Mouse (Mus musculus) embryonic facial prominence, embryonic 12.5 days (tissue): ENCODE data around the gene Crabp2. TPM values are rescaled to one million over a fixed set of nuclear protein-coding genes. Genes with fewer than 3 reads are reported as not detected.

Source experiments
- ATAC-seq: fragments of 200-750 bp; cut with Nextera tagmentation; 2 replicates; pipeline ENCODE4 v1.8.0; 2017; ENCODE audit not compliant: insufficient number of reproducible peaks, insufficient read depth, low FRiP score, low TSS enrichment
- H3K27ac ChIP-seq: fragments of 300-500 bp; sonication (generic); 2 replicates; pipeline ENCODE4 v1.5.1; 2016; ENCODE audit warnings: mild to moderate bottlenecking
- H3K27me3 ChIP-seq: fragments of 300-500 bp; sonication (generic); 2 replicates; pipeline ENCODE4 v1.6.1; 2016; ENCODE audit warnings: mild to moderate bottlenecking, moderate library complexity
- H3K36me3 ChIP-seq: fragments of 300-500 bp; sonication (generic); 2 replicates; pipeline ENCODE4 v1.6.1; 2016; ENCODE audit warnings: mild to moderate bottlenecking
- H3K4me1 ChIP-seq: fragments of 300-500 bp; sonication (generic); 2 replicates; pipeline ENCODE4 v1.6.1; 2016
- H3K4me2 ChIP-seq: fragments of 300-500 bp; sonication (generic); replicated peaks from 2 replicates; pipeline ENCODE4 v1.6.1; 2016; ENCODE audit warnings: mild to moderate bottlenecking, moderate library complexity
- H3K4me3 ChIP-seq: fragments of 300-500 bp; sonication (generic); 2 replicates; pipeline ENCODE4 v1.5.1; 2016; ENCODE audit warnings: mild to moderate bottlenecking
- H3K9ac ChIP-seq: fragments of 300-500 bp; sonication (generic); 2 replicates; pipeline ENCODE4 v1.6.1; 2016; ENCODE audit warnings: mild to moderate bottlenecking, moderate library complexity
- H3K9me3 ChIP-seq: fragments of 300-500 bp; sonication (generic); 2 replicates; pipeline ENCODE4 v1.6.1; 2016; ENCODE audit warnings: mild to moderate bottlenecking, moderate library complexity
- WGBS: fragments of 180-500 bp; shearing (Covaris S2); methylation state at CpG from one replicate; pipeline ENCODE4 v1.1.7; 2016; 5-methylcytosine and 5-hydroxymethylcytosine counted together
- polyA plus RNA-seq: library from polyadenylated mRNA; unstranded; fragments of >200 nt; fragmentation: Nextera tagmentation; extraction: Ambion mirVana; gene quantifications from 2 replicates; pipeline ENCODE4 v1.2.1, GENCODE M21; 2016

The Crabp2 gene
- polyA plus RNA-seq, 1 experiment from 2014 or later: 481 TPM

- Histone ChIP-seq H3K9me3 (no peaks in the 10 kb centered on the region), H3K4me1 (peaks cover 27% of the 10 kb centered on the region; the same call in 1 of the 2 replicates), H3K4me3 (peak overlapping the region; percentile 38), H3K27me3 (no peaks in the 10 kb centered on the region), H3K9ac (peak overlapping the region; percentile 57), H3K27ac (peak overlapping the region; percentile 98), H3K36me3 (no peaks in the 10 kb centered on the region), H3K4me2 (peak overlapping the region; percentile 55)
- peak; percentile 98 for ATAC-seq
- under 1% methylated on average over 27 of the region's 27 CpGs for WGBS
These were observed 12.2 kb downstream of the Crabp2 start for GRCm38 (mm10) chr3:87960586-87961191.

GRCm38 (mm10) chr3:87970184-87970938, 21.9 kb downstream of the Crabp2 start:
- H3K27me3 ChIP-seq: peaks cover 16% of the 10 kb centered on the region; the same call in 1 of the 2 replicates
- peak overlapping the region; percentile 96 for H3K4me2 ChIP-seq
- H3K9me3 ChIP-seq: no peaks in the 10 kb centered on the region
- H3K4me3 ChIP-seq: peak overlapping the region; percentile 53
- WGBS: under 1% methylated on average over 21 of the region's 21 CpGs
- peaks cover 47% of the 10 kb centered on the region for H3K4me1 ChIP-seq
- peak; percentile 8; the same call in 1 of the 2 replicates for ATAC-seq
- H3K9ac ChIP-seq: peak overlapping the region; percentile 71; the same call in 1 of the 2 replicates
- H3K27ac ChIP-seq: 0 out of 2 replicates have a peak overlapping the region, but pooled peaks have one; percentile 12
- H3K36me3 ChIP-seq: no peaks in the 10 kb centered on the region

- Histone ChIP-seq H3K27ac (peak within 1 kb of the TSS; percentile 42), H3K36me3 (no peaks in the 10 kb centered on the region), H3K9ac (peak within 1 kb of the TSS; percentile 71), H3K27me3 (peaks cover 16% of the 10 kb centered on the region; the same call in 1 of the 2 replicates), H3K9me3 (no peaks in the 10 kb centered on the region), H3K4me1 (peaks cover 47% of the 10 kb centered on the region), H3K4me2 (peak within 1 kb of the TSS; percentile 96), H3K4me3 (peak within 1 kb of the TSS; percentile 53)
- WGBS: under 1% methylated on average over 44 of the region's 44 CpGs
- peak; percentile 67 for ATAC-seq
These were observed 22.5 kb downstream of the Crabp2 start, which contains the start of gene Nes for GRCm38 (mm10) chr3:87970939-87971488. Gene Nes (plus strand): TSS chr3:87971078.

GRCm38 (mm10) chr3:87971489-87972202, 23.2 kb downstream of the Crabp2 start:
- Histone ChIP-seq H3K9me3 (no peaks in the 10 kb centered on the region), H3K4me1 (peaks cover 47% of the 10 kb centered on the region), H3K4me3 (peak overlapping the region; percentile 53), H3K27ac (peak overlapping the region; percentile 42), H3K36me3 (0 out of 2 replicates have a peak, but pooled peaks cover under 1% of the 10 kb centered on the region), H3K9ac (peak overlapping the region; percentile 71), H3K27me3 (peaks cover 16% of the 10 kb centered on the region; the same call in 1 of the 2 replicates), H3K4me2 (peak overlapping the region; percentile 96)
- under 1% methylated on average over 57 of the region's 60 CpGs for WGBS
- ATAC-seq: no peak

- ATAC-seq: no peak
- Histone ChIP-seq H3K4me2 (peak overlapping the region; percentile 96), H3K9ac (peak overlapping the region; percentile 71), H3K4me3 (peak overlapping the region; percentile 53), H3K27me3 (peaks cover 16% of the 10 kb centered on the region; the same call in 1 of the 2 replicates), H3K36me3 (0 out of 2 replicates have a peak, but pooled peaks cover 6% of the 10 kb centered on the region), H3K27ac (peak overlapping the region; percentile 42), H3K9me3 (no peaks in the 10 kb centered on the region), H3K4me1 (peaks cover 47% of the 10 kb centered on the region)
- 5% methylated on average over 8 of the region's 8 CpGs for WGBS
These were observed 23.8 kb downstream of the Crabp2 start for GRCm38 (mm10) chr3:87972203-87972664.

GRCm38 (mm10) chr3:87972776-87973175, 24.3 kb downstream of the Crabp2 start:
- WGBS: 21% methylated on average over 5 of the region's 5 CpGs
- peaks cover 47% of the 10 kb centered on the region for H3K4me1 ChIP-seq
- H3K36me3 ChIP-seq: 0 out of 2 replicates have a peak, but pooled peaks cover 6% of the 10 kb centered on the region
- peaks cover 16% of the 10 kb centered on the region; the same call in 1 of the 2 replicates for H3K27me3 ChIP-seq
- no peak for ATAC-seq
- H3K4me2 ChIP-seq: peak overlapping the region; percentile 96
- peak overlapping the region; percentile 71 for H3K9ac ChIP-seq
- peak overlapping the region; percentile 53 for H3K4me3 ChIP-seq
- peak overlapping the region; percentile 26; the same call in 1 of the 2 replicates for H3K27ac ChIP-seq
- H3K9me3 ChIP-seq: no peaks in the 10 kb centered on the region

GRCm38 (mm10) chr3:87973593-87974380, 25.3 kb downstream of the Crabp2 start:
- H3K4me3 ChIP-seq: peak overlapping the region; percentile 53
- 0 out of 2 replicates have a peak, but pooled peaks cover 6% of the 10 kb centered on the region for H3K36me3 ChIP-seq
- peaks cover 47% of the 10 kb centered on the region for H3K4me1 ChIP-seq
- peak overlapping the region; percentile 24; the same call in 1 of the 2 replicates for H3K27ac ChIP-seq
- peaks cover 16% of the 10 kb centered on the region; the same call in 1 of the 2 replicates for H3K27me3 ChIP-seq
- peak overlapping the region; percentile 96 for H3K4me2 ChIP-seq
- no peaks in the 10 kb centered on the region for H3K9me3 ChIP-seq
- WGBS: 26% methylated on average over 14 of the region's 14 CpGs
- no peak for ATAC-seq
- H3K9ac ChIP-seq: 0 out of 2 replicates have a peak overlapping the region, but pooled peaks have one; percentile 71

- H3K9me3 ChIP-seq: no peaks in the 10 kb centered on the region
- peak overlapping the region; percentile 24 for H3K27ac ChIP-seq
- no peak overlapping the region; the same call in 1 of the 2 replicates for H3K9ac ChIP-seq
- H3K36me3 ChIP-seq: 0 out of 2 replicates have a peak, but pooled peaks cover 6% of the 10 kb centered on the region
- H3K4me2 ChIP-seq: peak overlapping the region; percentile 96
- 15% methylated on average over 12 of the region's 12 CpGs for WGBS
- H3K4me3 ChIP-seq: 0 out of 2 replicates have a peak overlapping the region, but pooled peaks have one; percentile 53
- ATAC-seq: no peak
- peaks cover 16% of the 10 kb centered on the region; the same call in 1 of the 2 replicates for H3K27me3 ChIP-seq
- peaks cover 47% of the 10 kb centered on the region for H3K4me1 ChIP-seq
These were observed 26.0 kb downstream of the Crabp2 start for GRCm38 (mm10) chr3:87974381-87974987.

- H3K9me3 ChIP-seq: no peaks in the 10 kb centered on the region
- 82% methylated on average over 5 of the region's 5 CpGs for WGBS
- no peak overlapping the region for H3K4me3 ChIP-seq
- H3K36me3 ChIP-seq: 0 out of 2 replicates have a peak, but pooled peaks cover 6% of the 10 kb centered on the region
- H3K9ac ChIP-seq: no peak overlapping the region
- H3K27ac ChIP-seq: no peak overlapping the region
- H3K4me1 ChIP-seq: peaks cover 44% of the 10 kb centered on the region
- ATAC-seq: no peak
- no peak overlapping the region for H3K4me2 ChIP-seq
- H3K27me3 ChIP-seq: no peaks in the 10 kb centered on the region
These were observed 31.0 kb downstream of the Crabp2 start for GRCm38 (mm10) chr3:87979493-87979892.

GRCm38 (mm10) chr3:87980085-87980484, 31.6 kb downstream of the Crabp2 start:
- Histone ChIP-seq H3K9ac (no peak overlapping the region), H3K4me2 (no peak overlapping the region), H3K4me1 (peaks cover 43% of the 10 kb centered on the region), H3K36me3 (0 out of 2 replicates have a peak, but pooled peaks cover 6% of the 10 kb centered on the region), H3K4me3 (no peak overlapping the region), H3K27ac (no peak overlapping the region), H3K27me3 (no peaks in the 10 kb centered on the region), H3K9me3 (no peaks in the 10 kb centered on the region)
- ATAC-seq: no peak
- 56% methylated on average over 3 of the region's 3 CpGs for WGBS
